Mouse (Mus musculus) CH12.LX (cell line): ENCODE results near the gene Cldn19.

Experiments used
- BHLHE40 ChIP-seq: IDR thresholded peaks from 2 replicates; pipeline ENCODE4 v1.6.1; 2011; ENCODE audit warnings: mild to moderate bottlenecking, low read depth, low read length, improper control_type of control experiment
- CTCF ChIP-seq, 2 experiments: IDR thresholded peaks in 1 of 2; conservative IDR thresholded peaks in 1 of 2; 2 replicates each; pipeline ENCODE4 v1.5.1; 2011 to 2012; ENCODE audit warnings: low read depth in 2 of 2, low read length in 2 of 2, improper control_type of control experiment in 1 of 2, inconsistent platforms in 1 of 2, mild to moderate bottlenecking in 1 of 2, moderate library complexity in 1 of 2
- HCFC1 ChIP-seq: IDR thresholded peaks from 2 replicates; pipeline ENCODE4 v1.6.1; 2012; ENCODE audit warnings: low read depth, mild to moderate bottlenecking, inconsistent platforms, low read length, improper control_type of control experiment
- MXI1 ChIP-seq: IDR thresholded peaks from 2 replicates; pipeline ENCODE4 v1.6.1; 2011; ENCODE audit warnings: mild to moderate bottlenecking, low read depth, low read length, improper control_type of control experiment
- POLR2A ChIP-seq: IDR thresholded peaks from 2 replicates; pipeline ENCODE4 v1.6.1; 2011; ENCODE audit warnings: low read depth, mild to moderate bottlenecking, improper control_type of control experiment, low read length
- SMC3 ChIP-seq: IDR thresholded peaks from 2 replicates; pipeline ENCODE4 v1.6.1; 2011; ENCODE audit warnings: low read depth, low read length, improper control_type of control experiment
- TBP ChIP-seq: conservative IDR thresholded peaks from 2 replicates; pipeline ENCODE4 v1.6.1; 2011; ENCODE audit warnings: low read depth, low read length, improper control_type of control experiment
- ZC3H11A ChIP-seq: IDR thresholded peaks from 2 replicates; pipeline ENCODE4 v1.6.1; 2012; ENCODE audit warnings: low read depth, mild to moderate bottlenecking, inconsistent platforms, low read length, improper control_type of control experiment
- ZMIZ1 ChIP-seq: IDR thresholded peaks from 2 replicates; pipeline ENCODE4 v1.6.1; 2012; ENCODE audit warnings: low read depth, mild to moderate bottlenecking, inconsistent platforms, low read length, improper control_type of control experiment

GRCm38 (mm10) chr4:119245961-119246360 is 9.3 kb upstream of the Cldn19 start:
- TF ChIP-seq SMC3 (no peak), MXI1 (no peak), CTCF (conservative IDR thresholded peaks at IDR 0.05 in 1 of 2, IDR thresholded peaks at IDR 0.05 in 1 of 2; ENCODE audit: low read depth in 2 of 2, low read length in 2 of 2) (no peak), TBP (no peak), HCFC1 (no peak), POLR2A (no peak), ZC3H11A (no peak), ZMIZ1 (no peak), BHLHE40 (no peak)
